Mouse (Mus musculus) forebrain, embryonic 13.5 days (tissue): ENCODE results near the gene Nrxn2. TPM values are rescaled to one million over a fixed set of nuclear protein-coding genes. Genes with fewer than 3 reads are reported as not detected.

Experiments
- ATAC-seq: fragments of 200-750 bp; cut with Nextera tagmentation; 2 replicates; pipeline ENCODE4 v1.8.0; 2017
- H3K27ac ChIP-seq: fragments of 300-500 bp; sonication (generic); 2 replicates; pipeline ENCODE4 v1.5.1; 2015; ENCODE audit warnings: inconsistent platforms, mild to moderate bottlenecking, moderate library complexity
- H3K27me3 ChIP-seq: fragments of 300-500 bp; sonication (generic); 2 replicates; pipeline ENCODE4 v1.6.1; 2015; ENCODE audit warnings: mild to moderate bottlenecking, inconsistent platforms
- H3K36me3 ChIP-seq: fragments of 300-500 bp; sonication (generic); 2 replicates; pipeline ENCODE4 v1.6.1; 2015; ENCODE audit warnings: mild to moderate bottlenecking, inconsistent platforms; ENCODE audit not compliant: poor library complexity, severe bottlenecking
- H3K4me1 ChIP-seq: fragments of 300-500 bp; sonication (generic); 2 replicates; pipeline ENCODE4 v1.6.1; 2015; ENCODE audit warnings: inconsistent platforms
- H3K4me2 ChIP-seq: fragments of 300-500 bp; sonication (generic); 2 replicates; pipeline ENCODE4 v1.6.1; 2015; ENCODE audit warnings: inconsistent platforms, mild to moderate bottlenecking, moderate library complexity
- H3K4me3 ChIP-seq: fragments of 300-500 bp; sonication (generic); 2 replicates; pipeline ENCODE4 v1.5.1; 2015; ENCODE audit warnings: mild to moderate bottlenecking, inconsistent platforms
- H3K9ac ChIP-seq: fragments of 300-500 bp; sonication (generic); 2 replicates; pipeline ENCODE4 v1.6.1; 2015; ENCODE audit warnings: mild to moderate bottlenecking, inconsistent platforms
- H3K9me3 ChIP-seq: fragments of 300-500 bp; sonication (generic); replicated peaks from 2 replicates; pipeline ENCODE4 v1.6.1; 2016; ENCODE audit warnings: inconsistent platforms
- WGBS: fragments of 180-500 bp; shearing (Covaris S2); methylation state at CpG from one replicate; pipeline ENCODE4 v1.1.7; 2015; 5-methylcytosine and 5-hydroxymethylcytosine counted together
- polyA plus RNA-seq: library from polyadenylated mRNA; unstranded; fragments of >200 nt; fragmentation: Nextera tagmentation; extraction: Ambion mirVana; gene quantifications from 2 replicates; pipeline ENCODE4 v1.2.1, GENCODE M21; 2015

The Nrxn2 gene
- polyA plus RNA-seq, 1 experiment from 2014 or later, result 16.9 TPM

- WGBS, result 80% methylated on average over 5 of the region's 5 CpGs
- no peak overlapping the region for H3K27ac ChIP-seq
- H3K4me1 ChIP-seq, result peaks cover 29% of the 10 kb centered on the region
- no peak overlapping the region for H3K4me3 ChIP-seq
- H3K27me3 ChIP-seq, result peaks cover 18% of the 10 kb centered on the region
- H3K9ac ChIP-seq, result no peak overlapping the region
- H3K9me3 ChIP-seq, result no peaks in the 10 kb centered on the region
- H3K4me2 ChIP-seq, result no peak overlapping the region
- no peaks in the 10 kb centered on the region for H3K36me3 ChIP-seq
- ATAC-seq, result no peak
Observed at GRCm38 (mm10) chr19:6396237-6396636, 22.3 kb upstream of the Nrxn2 start.

- peaks cover 32% of the 10 kb centered on the region for H3K27me3 ChIP-seq
- H3K9me3 ChIP-seq, result no peaks in the 10 kb centered on the region
- H3K36me3 ChIP-seq, result no peaks in the 10 kb centered on the region
- H3K9ac ChIP-seq, result no peak overlapping the region
- H3K4me1 ChIP-seq, result peaks cover 37% of the 10 kb centered on the region
- 88% methylated on average over 22 of the region's 22 CpGs for WGBS
- no peak for ATAC-seq
- no peak overlapping the region for H3K27ac ChIP-seq
- no peak overlapping the region for H3K4me3 ChIP-seq
- peak overlapping the region; percentile 99 for H3K4me2 ChIP-seq
Observed at GRCm38 (mm10) chr19:6397582-6398249, 20.8 kb upstream of the Nrxn2 start.

DNA sequence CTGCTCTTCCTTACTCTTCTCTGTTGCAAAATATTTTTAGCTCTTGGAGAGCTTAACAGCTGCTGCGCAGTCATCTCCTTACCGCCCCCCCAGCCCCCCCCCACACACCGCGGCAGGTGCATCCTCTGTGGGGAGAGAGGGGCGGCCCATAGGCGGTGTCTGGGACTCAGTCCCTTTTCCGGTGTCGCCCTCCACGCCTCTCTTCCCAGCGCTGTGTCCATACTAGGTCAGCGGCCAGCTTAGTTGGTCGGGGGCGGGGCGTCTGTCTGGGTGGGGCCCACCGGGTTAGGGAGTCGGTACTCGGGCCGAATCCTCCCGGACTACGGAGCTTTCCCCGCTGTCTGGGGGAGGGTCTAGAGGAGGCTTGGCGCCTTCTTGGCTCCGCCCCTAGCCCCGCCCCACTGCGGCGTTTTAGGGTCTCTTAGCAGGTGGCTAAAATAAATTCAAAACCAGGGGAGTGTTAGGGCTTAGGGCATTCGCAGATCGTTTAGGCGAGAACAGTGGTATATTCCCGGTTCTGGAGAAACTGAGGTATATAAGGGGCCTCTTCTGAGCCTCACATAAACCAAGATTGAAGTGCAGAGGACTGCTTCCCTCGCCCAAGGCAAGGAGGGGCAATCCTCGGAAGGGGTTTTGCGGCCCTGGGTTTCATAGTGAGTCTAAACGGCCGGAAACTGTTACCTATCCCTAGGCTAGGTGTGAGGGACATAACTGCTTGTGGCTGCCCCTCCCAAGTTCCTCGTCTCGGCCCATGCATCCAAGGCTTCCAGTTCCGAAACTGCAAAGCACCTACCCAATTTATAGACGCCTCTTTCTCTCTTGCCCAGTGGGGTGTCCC is 19.9 kb upstream of the Nrxn2 start:
- Histone ChIP-seq H3K27me3 (peaks cover 32% of the 10 kb centered on the region), H3K9me3 (no peaks in the 10 kb centered on the region), H3K4me1 (peaks cover 37% of the 10 kb centered on the region), H3K4me2 (peak overlapping the region; percentile 99), H3K27ac (peak overlapping the region; percentile 48; the same call in 1 of the 2 replicates), H3K4me3 (peak overlapping the region; percentile 63), H3K36me3 (no peaks in the 10 kb centered on the region), H3K9ac (peak overlapping the region; percentile 77)
- under 1% methylated on average over 39 of the region's 39 CpGs for WGBS
- ATAC-seq, result peak; percentile 70

DNA sequence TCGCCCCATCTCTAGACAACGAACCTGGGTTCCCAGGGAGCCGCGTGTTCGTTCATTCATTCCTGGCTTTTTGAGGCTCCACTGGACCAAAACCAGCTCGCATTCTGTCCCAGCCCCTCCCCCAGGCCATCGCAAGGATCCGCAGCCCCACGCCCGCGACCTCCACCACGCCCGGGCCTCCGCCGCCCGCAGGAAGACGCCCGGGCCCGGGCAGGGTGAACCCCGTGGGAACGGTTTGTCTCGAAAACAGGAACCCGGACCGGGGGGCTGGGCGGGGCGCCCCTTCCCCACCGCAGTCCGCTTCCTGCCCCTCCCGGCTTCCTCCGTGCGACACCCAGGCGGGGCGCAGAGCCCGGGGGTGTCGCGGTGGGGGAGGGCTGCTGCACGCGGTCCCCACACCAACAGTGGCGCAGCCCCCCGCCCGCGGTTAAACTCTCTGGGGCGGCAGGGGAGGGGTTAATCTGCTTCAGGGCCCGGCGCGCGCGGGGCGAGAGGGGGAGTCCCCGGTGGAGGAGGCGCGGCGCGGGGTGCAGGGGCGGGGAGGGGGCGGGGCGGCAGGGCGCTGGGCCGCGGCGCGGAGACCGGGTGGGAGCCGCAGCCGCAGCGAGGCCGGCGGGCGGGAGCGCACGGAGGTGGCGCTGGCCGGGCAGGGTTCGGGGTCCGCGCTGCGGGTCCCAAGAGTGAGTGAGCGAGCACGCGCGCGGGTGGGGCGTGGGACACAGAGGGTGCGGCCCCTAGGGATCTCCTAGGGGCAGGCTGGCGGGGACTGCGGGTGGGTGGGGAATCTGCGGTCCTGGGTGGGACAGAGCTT is 19.0 kb upstream of the Nrxn2 start, which contains the start of gene Rasgrp2:
Gene Rasgrp2 (plus strand): TSS at position 56 of the 811 bp plus-strand sequence.
- Histone ChIP-seq H3K27ac (peak within 1 kb of the TSS; percentile 48), H3K27me3 (peaks cover 32% of the 10 kb centered on the region), H3K9me3 (no peaks in the 10 kb centered on the region), H3K4me1 (peaks cover 37% of the 10 kb centered on the region), H3K4me2 (peak within 1 kb of the TSS; percentile 99), H3K9ac (peak within 1 kb of the TSS; percentile 77), H3K36me3 (no peaks in the 10 kb centered on the region), H3K4me3 (peak within 1 kb of the TSS; percentile 63)
- WGBS, result under 1% methylated on average over 69 of the region's 87 CpGs
- peak; percentile 38 for ATAC-seq

DNA sequence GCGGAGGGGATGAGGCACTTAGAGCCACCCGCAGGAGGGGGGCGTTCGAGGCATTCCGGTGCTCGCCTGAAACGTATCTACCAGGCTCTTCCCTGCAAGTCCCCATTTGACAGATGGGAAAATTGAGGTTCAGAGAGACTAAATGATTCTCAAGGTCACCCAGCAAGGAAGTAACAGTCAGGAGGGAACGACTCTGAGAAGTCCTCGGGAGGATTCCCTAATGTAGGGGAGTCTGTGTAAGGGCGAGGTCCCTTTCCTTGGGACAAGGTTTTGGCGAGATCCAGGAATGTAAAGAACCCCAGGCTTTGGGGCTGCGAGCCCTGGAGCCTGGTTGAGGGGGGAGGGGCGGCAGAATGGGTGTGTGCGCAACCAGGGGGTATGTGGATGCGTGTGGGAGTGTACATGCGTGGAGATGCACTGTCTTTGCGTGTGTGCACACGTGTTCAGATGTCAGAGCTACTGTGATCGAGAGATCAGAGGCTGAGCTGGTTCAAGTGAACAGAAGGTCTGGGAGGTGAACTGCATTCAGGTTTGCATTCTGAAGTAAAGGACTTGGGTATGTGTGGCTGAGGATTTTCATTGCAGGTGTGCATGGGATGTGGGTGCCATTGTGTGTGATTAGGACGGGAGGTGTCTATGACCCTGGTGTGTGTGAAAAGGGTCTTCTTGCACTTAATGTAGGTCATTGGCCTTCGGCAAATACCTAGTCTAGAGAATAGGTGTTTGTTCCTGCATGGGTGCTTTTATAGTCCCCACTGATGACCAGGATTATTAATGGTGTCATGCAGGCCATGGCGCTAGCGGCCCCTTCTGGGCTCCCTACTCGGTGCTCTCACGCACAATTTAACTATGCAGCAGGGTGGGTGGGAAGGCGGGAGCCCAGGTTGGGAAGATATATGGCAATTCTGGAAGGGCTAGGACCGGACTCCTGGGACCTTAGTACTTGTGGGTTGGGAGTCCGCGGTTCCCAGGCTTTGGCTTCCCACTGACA is 18.1 kb upstream of the Nrxn2 start:
- 2% methylated on average over 29 of the region's 29 CpGs for WGBS
- H3K9ac ChIP-seq, result peak overlapping the region; percentile 77
- H3K4me2 ChIP-seq, result peak overlapping the region; percentile 99
- no peaks in the 10 kb centered on the region for H3K36me3 ChIP-seq
- peak overlapping the region; percentile 63 for H3K4me3 ChIP-seq
- H3K27me3 ChIP-seq, result peaks cover 32% of the 10 kb centered on the region
- no peak for ATAC-seq
- no peaks in the 10 kb centered on the region for H3K9me3 ChIP-seq
- H3K4me1 ChIP-seq, result peaks cover 37% of the 10 kb centered on the region
- no peak overlapping the region for H3K27ac ChIP-seq

GRCm38 (mm10) chr19:6401131-6401815 is 17.3 kb upstream of the Nrxn2 start:
- no peak for ATAC-seq
- H3K4me1 ChIP-seq, result peaks cover 37% of the 10 kb centered on the region
- no peak overlapping the region for H3K27ac ChIP-seq
- H3K4me2 ChIP-seq, result peak overlapping the region; percentile 99
- H3K27me3 ChIP-seq, result peaks cover 32% of the 10 kb centered on the region
- H3K4me3 ChIP-seq, result peak overlapping the region; percentile 63
- 0% methylated on average over 32 of the region's 32 CpGs for WGBS
- no peaks in the 10 kb centered on the region for H3K36me3 ChIP-seq
- no peaks in the 10 kb centered on the region for H3K9me3 ChIP-seq
- H3K9ac ChIP-seq, result peak overlapping the region; percentile 43

DNA sequence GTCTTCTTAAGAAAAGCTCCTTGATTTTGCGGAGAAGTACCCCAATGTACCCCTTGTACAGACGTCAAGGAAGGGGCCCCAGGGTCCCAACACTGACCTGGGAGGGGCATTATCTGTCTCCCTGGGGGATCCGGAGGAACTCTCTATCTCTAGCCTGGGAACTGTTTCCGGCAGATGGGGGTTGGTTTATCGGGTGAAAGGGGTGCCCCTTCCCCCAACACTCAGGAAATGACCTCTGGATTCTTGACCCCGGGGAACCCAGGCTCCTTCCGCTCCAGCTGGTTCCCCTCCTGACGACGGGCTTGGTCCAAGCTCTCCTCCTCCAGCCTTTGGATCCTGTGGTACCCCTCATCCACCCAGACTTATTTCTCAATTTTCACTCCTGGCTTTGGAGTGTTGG is 16.6 kb upstream of the Nrxn2 start:
- ATAC-seq, result no peak
- peak overlapping the region; percentile 43; the same call in 1 of the 2 replicates for H3K9ac ChIP-seq
- 15% methylated on average over 9 of the region's 9 CpGs for WGBS
- H3K4me1 ChIP-seq, result peaks cover 37% of the 10 kb centered on the region
- no peaks in the 10 kb centered on the region for H3K36me3 ChIP-seq
- peak overlapping the region; percentile 99 for H3K4me2 ChIP-seq
- peak overlapping the region; percentile 63; the same call in 1 of the 2 replicates for H3K4me3 ChIP-seq
- H3K27ac ChIP-seq, result no peak overlapping the region
- H3K27me3 ChIP-seq, result peaks cover 32% of the 10 kb centered on the region
- no peaks in the 10 kb centered on the region for H3K9me3 ChIP-seq

- Histone ChIP-seq H3K4me2 (no peak overlapping the region), H3K4me1 (peaks cover 29% of the 10 kb centered on the region), H3K27me3 (peaks cover 29% of the 10 kb centered on the region), H3K27ac (no peak overlapping the region), H3K9ac (no peak overlapping the region), H3K4me3 (no peak overlapping the region), H3K36me3 (no peaks in the 10 kb centered on the region), H3K9me3 (no peaks in the 10 kb centered on the region)
- no peak for ATAC-seq
- 87% methylated on average over 10 of the region's 10 CpGs for WGBS
Observed at GRCm38 (mm10) chr19:6403869-6404268, 14.7 kb upstream of the Nrxn2 start.

DNA sequence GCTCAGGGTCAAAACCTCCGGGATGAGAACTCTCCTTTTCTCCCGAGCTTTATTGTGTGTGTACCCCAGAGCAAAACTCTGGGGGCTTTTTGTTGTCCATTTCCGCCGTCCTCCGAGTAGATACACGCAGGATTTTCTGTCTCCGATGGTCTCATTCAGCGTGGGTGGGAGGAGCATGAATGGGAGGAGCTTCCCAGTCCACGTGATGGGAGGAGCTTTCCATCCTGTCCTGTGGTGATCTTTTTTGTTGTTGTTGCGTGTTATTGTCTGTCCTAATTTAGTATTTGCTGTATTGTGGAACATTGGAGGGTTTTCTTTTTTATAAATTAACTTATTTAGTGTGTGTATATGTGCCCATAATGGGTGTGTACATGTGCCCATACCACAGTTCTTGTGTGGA is 13.1 kb upstream of the Nrxn2 start:
- Histone ChIP-seq H3K27ac (no peak overlapping the region), H3K4me1 (peaks cover 16% of the 10 kb centered on the region), H3K27me3 (peaks cover 22% of the 10 kb centered on the region), H3K9me3 (no peaks in the 10 kb centered on the region), H3K9ac (no peak overlapping the region), H3K36me3 (no peaks in the 10 kb centered on the region), H3K4me2 (no peak overlapping the region), H3K4me3 (no peak overlapping the region)
- 62% methylated on average over 10 of the region's 10 CpGs for WGBS
- ATAC-seq, result no peak

DNA sequence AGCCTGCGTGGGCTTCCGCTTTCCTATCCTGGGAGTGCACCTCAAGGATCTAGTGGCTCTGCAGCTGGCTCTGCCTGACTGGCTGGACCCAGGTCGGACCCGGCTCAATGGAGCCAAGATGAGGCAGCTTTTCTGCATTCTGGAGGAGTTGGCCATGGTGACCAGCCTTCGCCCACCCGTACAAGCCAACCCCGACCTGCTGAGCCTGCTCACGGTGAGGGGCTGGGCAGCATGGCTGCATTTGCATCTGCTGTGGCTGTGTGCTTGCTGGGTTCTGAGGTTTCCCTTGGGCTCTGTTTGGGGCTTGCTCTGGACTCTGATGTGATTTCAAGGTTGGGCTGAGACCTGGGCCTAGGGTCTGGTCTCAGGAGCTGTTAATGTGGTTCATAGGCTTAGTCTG is 11.4 kb upstream of the Nrxn2 start:
- H3K4me3 ChIP-seq, result no peak overlapping the region
- H3K27me3 ChIP-seq, result peaks cover 5% of the 10 kb centered on the region
- 89% methylated on average over 8 of the region's 8 CpGs for WGBS
- no peaks in the 10 kb centered on the region for H3K9me3 ChIP-seq
- H3K4me2 ChIP-seq, result no peak overlapping the region
- H3K36me3 ChIP-seq, result no peaks in the 10 kb centered on the region
- H3K9ac ChIP-seq, result no peak overlapping the region
- no peak overlapping the region for H3K27ac ChIP-seq
- no peak for ATAC-seq
- peaks cover 3% of the 10 kb centered on the region for H3K4me1 ChIP-seq
